Mouse (Mus musculus): Measurements from ENCODE around the gene Gsg1. TPM values are rescaled to one million over a fixed set of nuclear protein-coding genes. Genes with fewer than 3 reads are reported as not detected.

The Gsg1 gene
- polyA plus RNA-seq, 1 experiment from 2014 or later: 0.55 TPM

DNA sequence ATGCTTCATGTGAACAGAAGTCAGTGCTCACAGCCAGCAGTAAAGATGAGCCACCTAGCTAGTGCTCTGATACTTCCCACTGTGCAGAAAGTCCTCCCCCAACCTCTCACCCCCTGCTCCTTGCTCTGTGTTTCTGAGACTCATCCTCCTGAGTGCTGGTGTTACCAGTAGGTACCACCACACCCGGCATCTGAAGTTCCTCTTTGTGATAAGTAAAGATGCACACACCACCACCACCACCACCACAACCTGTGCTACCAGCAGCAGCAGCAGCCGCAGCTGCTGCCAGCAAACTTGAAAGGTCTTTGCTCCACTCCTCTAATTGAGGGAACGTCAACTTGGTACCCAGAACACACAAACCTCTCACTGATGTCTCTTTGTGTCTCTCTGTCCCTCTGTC, 13.1 kb upstream of the Gsg1 start:
- Histone ChIP-seq H3K9me3 (replicated peaks; ENCODE audit: control insufficient read depth, low read length) (no peaks in the 10 kb centered on the region; the same call in 1 of the 2 replicates), H3K9ac (ENCODE audit: low read length) (no peak overlapping the region), H3K27me3 (replicated peaks; ENCODE audit: control insufficient read depth, insufficient read depth, low read length) (no peaks in the 10 kb centered on the region), H3K4me1 (ENCODE audit: control insufficient read depth, insufficient read depth, low read length) (peaks cover 3% of the 10 kb centered on the region; the same call in 1 of the 2 replicates), H3K27ac (ENCODE audit: low read depth, low read length) (no peak overlapping the region), H3K36me3 (ENCODE audit: control insufficient read depth, insufficient read depth, low read length) (no peaks in the 10 kb centered on the region), H3K4me2 (ENCODE audit: low read length) (no peak overlapping the region), H3K4me3 (ENCODE audit: low read depth, low read length) (no peak overlapping the region)
- WGBS: 82% methylated on average over 3 of the region's 3 CpGs
- ATAC-seq (no peak), DNase-seq (ENCODE audit: low spot score) (no peak)

- Histone ChIP-seq H3K36me3 (ENCODE audit: control insufficient read depth, insufficient read depth, low read length) (no peaks in the 10 kb centered on the region), H3K4me2 (ENCODE audit: low read length) (no peak overlapping the region), H3K27ac (ENCODE audit: low read depth, low read length) (no peak overlapping the region), H3K27me3 (replicated peaks; ENCODE audit: control insufficient read depth, insufficient read depth, low read length) (no peaks in the 10 kb centered on the region), H3K4me3 (ENCODE audit: low read depth, low read length) (no peak overlapping the region), H3K9ac (ENCODE audit: low read length) (no peak overlapping the region), H3K4me1 (ENCODE audit: control insufficient read depth, insufficient read depth, low read length) (peaks cover 3% of the 10 kb centered on the region; the same call in 1 of the 2 replicates), H3K9me3 (replicated peaks; ENCODE audit: control insufficient read depth, low read length) (no peaks in the 10 kb centered on the region; the same call in 1 of the 2 replicates)
- DNase-seq (ENCODE audit: low spot score) (no peak), ATAC-seq (no peak)
- WGBS: 100% methylated on average over 1 of the region's 1 CpGs
These were observed 11.9 kb upstream of the Gsg1 start for GRCm38 (mm10) chr6:135266056-135266455.

DNA sequence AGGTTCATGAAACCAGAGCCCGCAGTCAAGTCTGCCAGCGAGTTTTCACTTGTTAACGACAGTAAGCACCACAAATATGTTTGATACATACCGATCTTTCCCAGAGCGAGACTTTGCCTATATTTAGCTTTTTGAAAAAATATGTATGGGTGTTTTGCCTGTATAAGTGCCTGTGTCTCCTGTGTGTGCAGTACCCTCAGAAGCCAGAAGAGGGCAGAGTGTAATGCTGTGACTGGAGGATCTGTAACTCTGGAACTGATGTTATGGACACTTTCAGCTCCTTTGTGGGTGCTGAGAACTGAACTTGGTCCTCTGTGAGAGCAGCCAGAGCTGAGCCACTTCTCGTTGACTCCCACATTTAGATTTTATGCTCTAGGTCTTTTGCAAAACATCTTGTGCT, 10.0 kb upstream of the Gsg1 start:
- WGBS: 95% methylated on average over 6 of the region's 6 CpGs
- no peak overlapping the region for H3K4me2 ChIP-seq (ENCODE audit: low read length)
- ATAC-seq: no peak
- H3K9me3 ChIP-seq (replicated peaks; ENCODE audit: control insufficient read depth, low read length): no peaks in the 10 kb centered on the region; the same call in 1 of the 2 replicates
- no peaks in the 10 kb centered on the region for H3K4me1 ChIP-seq (ENCODE audit: control insufficient read depth, insufficient read depth, low read length)
- no peak overlapping the region for H3K4me3 ChIP-seq (ENCODE audit: low read depth, low read length)
- no peak overlapping the region for H3K9ac ChIP-seq (ENCODE audit: low read length)
- H3K27me3 ChIP-seq (replicated peaks; ENCODE audit: control insufficient read depth, insufficient read depth, low read length): no peaks in the 10 kb centered on the region
- H3K27ac ChIP-seq (ENCODE audit: low read depth, low read length): no peak overlapping the region
- DNase-seq (ENCODE audit: low spot score): no peak
- no peaks in the 10 kb centered on the region for H3K36me3 ChIP-seq (ENCODE audit: control insufficient read depth, insufficient read depth, low read length)

DNA sequence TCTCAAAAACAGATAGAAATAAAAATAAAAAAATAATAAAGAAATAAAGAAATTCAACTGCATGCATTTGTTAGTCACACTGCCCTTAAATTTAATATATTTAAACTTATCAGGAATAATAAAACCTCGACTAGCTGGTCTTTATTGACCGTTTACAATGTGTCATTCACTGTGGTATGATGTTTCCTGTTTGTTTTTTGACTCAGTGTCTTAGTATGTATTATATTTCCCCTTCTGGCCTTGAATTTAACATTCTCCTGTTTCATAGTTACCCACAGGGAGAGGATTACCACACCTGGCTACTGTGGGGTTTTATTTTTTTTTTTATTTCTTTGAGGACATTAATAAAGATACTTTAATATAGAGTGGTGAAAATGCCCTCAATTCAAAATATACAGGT, 8.4 kb upstream of the Gsg1 start:
- H3K36me3 ChIP-seq (ENCODE audit: control insufficient read depth, insufficient read depth, low read length): no peaks in the 10 kb centered on the region
- no peaks in the 10 kb centered on the region; the same call in 1 of the 2 replicates for H3K9me3 ChIP-seq (replicated peaks; ENCODE audit: control insufficient read depth, low read length)
- no peaks in the 10 kb centered on the region for H3K27me3 ChIP-seq (replicated peaks; ENCODE audit: control insufficient read depth, insufficient read depth, low read length)
- no peak overlapping the region for H3K27ac ChIP-seq (ENCODE audit: low read depth, low read length)
- DNase-seq (ENCODE audit: low spot score): no peak
- H3K4me1 ChIP-seq (ENCODE audit: control insufficient read depth, insufficient read depth, low read length): no peaks in the 10 kb centered on the region
- H3K4me2 ChIP-seq (ENCODE audit: low read length): no peak overlapping the region
- 77% methylated on average over 2 of the region's 2 CpGs for WGBS
- no peak overlapping the region for H3K4me3 ChIP-seq (ENCODE audit: low read depth, low read length)
- no peak overlapping the region for H3K9ac ChIP-seq (ENCODE audit: low read length)
- ATAC-seq: no peak

GRCm38 (mm10) chr6:135261124-135261523, 7.0 kb upstream of the Gsg1 start:
- ATAC-seq: no peak
- H3K4me2 ChIP-seq (ENCODE audit: low read length): no peak overlapping the region
- H3K4me1 ChIP-seq (ENCODE audit: control insufficient read depth, insufficient read depth, low read length): no peaks in the 10 kb centered on the region
- no peaks in the 10 kb centered on the region for H3K36me3 ChIP-seq (ENCODE audit: control insufficient read depth, insufficient read depth, low read length)
- H3K4me3 ChIP-seq (ENCODE audit: low read depth, low read length): no peak overlapping the region
- H3K9me3 ChIP-seq (replicated peaks; ENCODE audit: control insufficient read depth, low read length): no peaks in the 10 kb centered on the region; the same call in 1 of the 2 replicates
- H3K27ac ChIP-seq (ENCODE audit: low read depth, low read length): no peak overlapping the region
- no peaks in the 10 kb centered on the region for H3K27me3 ChIP-seq (replicated peaks; ENCODE audit: control insufficient read depth, insufficient read depth, low read length)
- no peak for DNase-seq (ENCODE audit: low spot score)
- no peak overlapping the region for H3K9ac ChIP-seq (ENCODE audit: low read length)
- 88% methylated on average over 9 of the region's 9 CpGs for WGBS

DNA sequence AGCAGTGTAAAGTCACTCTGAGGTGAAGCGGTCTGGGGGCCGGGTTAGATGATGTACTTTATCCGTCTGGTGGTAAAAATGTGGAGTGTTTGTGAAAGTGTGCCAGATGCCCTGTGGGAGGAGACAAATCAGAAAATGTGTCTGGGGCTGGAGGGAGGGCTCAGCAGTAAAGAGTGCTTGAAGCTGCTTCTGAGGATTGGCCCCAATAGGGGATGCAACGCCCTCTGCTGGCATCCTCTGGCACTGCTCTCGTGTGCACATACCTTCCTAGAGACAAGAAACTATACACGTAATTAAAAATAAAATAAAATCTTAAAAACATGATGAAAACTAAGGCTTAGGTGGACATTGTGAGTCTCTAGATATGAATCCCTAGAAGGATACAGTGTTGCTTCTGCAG, 6.3 kb upstream of the Gsg1 start:
- no peak overlapping the region for H3K4me3 ChIP-seq (ENCODE audit: low read depth, low read length)
- no peaks in the 10 kb centered on the region for H3K27me3 ChIP-seq (replicated peaks; ENCODE audit: control insufficient read depth, insufficient read depth, low read length)
- no peaks in the 10 kb centered on the region; the same call in 1 of the 2 replicates for H3K9me3 ChIP-seq (replicated peaks; ENCODE audit: control insufficient read depth, low read length)
- H3K4me2 ChIP-seq (ENCODE audit: low read length): no peak overlapping the region
- no peak for ATAC-seq
- no peak for DNase-seq (ENCODE audit: low spot score)
- H3K4me1 ChIP-seq (ENCODE audit: control insufficient read depth, insufficient read depth, low read length): no peaks in the 10 kb centered on the region
- H3K9ac ChIP-seq (ENCODE audit: low read length): no peak overlapping the region
- H3K27ac ChIP-seq (ENCODE audit: low read depth, low read length): no peak overlapping the region
- H3K36me3 ChIP-seq (ENCODE audit: control insufficient read depth, insufficient read depth, low read length): no peaks in the 10 kb centered on the region
- WGBS: 93% methylated on average over 6 of the region's 6 CpGs

DNA sequence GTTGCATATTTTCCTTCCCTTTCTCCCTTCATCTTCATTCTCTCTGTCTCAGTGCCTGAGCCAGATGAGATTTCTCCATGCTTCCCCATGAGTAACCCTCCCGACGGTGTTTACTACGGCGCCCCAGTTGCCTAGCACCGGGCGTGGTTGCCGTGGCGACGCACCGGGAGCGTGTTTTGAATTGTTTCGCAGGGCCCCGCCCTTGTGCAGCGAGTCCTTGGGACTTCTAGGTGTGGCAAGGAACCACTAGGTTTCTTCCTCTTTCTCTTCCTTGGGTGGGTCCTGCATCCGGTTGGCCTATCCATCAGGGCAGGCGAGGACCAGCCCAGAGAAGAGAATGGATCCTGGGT, 1.4 kb downstream of the Gsg1 start:
- no peaks in the 10 kb centered on the region for H3K36me3 ChIP-seq (ENCODE audit: control insufficient read depth, insufficient read depth, low read length)
- DNase-seq (ENCODE audit: low spot score) (peak; percentile 87), ATAC-seq (peak; percentile 84)
- peak overlapping the region; percentile 47 for H3K4me2 ChIP-seq (ENCODE audit: low read length)
- no peaks in the 10 kb centered on the region; the same call in 1 of the 2 replicates for H3K9me3 ChIP-seq (replicated peaks; ENCODE audit: control insufficient read depth, low read length)
- peak overlapping the region; percentile 71; the same call in 1 of the 2 replicates for H3K27ac ChIP-seq (ENCODE audit: low read depth, low read length)
- peaks cover 12% of the 10 kb centered on the region for H3K4me1 ChIP-seq (ENCODE audit: control insufficient read depth, insufficient read depth, low read length)
- peak overlapping the region; percentile 14 for H3K9ac ChIP-seq (ENCODE audit: low read length)
- 3% methylated on average over 16 of the region's 16 CpGs for WGBS
- H3K27me3 ChIP-seq (replicated peaks; ENCODE audit: control insufficient read depth, insufficient read depth, low read length): no peaks in the 10 kb centered on the region
- 0 out of 2 replicates have a peak overlapping the region, but pooled peaks have one; percentile 5 for H3K4me3 ChIP-seq (ENCODE audit: low read depth, low read length)

DNA sequence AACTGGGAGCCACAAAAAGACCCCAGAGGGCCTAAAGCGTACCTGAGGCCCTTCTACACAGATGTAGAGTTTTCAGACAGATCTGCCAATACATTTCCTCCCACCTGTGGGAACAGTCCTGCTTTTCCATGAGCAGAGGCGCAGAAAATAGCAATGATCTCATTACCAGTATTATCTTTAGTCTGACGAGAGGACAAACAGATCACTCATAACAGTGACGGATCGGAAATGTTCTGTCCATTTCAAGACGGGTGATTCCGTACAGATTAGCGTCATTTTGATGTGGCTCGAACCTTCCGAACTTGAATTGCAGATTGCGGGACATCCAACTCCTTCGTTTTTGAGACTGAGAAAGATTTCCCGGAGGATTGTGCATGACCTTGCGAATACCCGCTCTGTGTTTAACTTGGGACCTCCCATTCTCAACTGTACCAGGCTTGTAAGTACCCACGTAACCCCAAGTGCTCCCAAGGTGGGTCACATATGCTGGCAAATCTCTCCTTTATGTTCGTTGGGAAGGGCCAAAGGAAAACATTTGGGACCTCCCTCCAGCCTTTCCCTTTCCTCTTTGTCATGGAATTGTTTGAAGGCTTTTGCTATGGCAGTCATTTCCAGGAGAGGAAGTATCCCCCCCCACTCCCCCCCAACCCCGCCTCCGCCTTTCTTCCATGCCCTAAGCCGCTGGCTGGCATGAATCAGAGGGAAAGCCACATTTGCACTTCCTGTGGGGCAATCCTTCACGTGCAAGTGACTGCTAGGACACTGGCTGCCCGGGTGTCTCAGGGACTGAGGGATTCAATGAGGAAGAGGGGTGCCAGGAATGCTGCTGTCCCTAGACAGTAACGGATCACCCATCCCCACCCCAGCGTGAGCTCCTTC, 2.1 kb downstream of the Gsg1 start:
- H3K4me3 ChIP-seq (ENCODE audit: low read depth, low read length): 0 out of 2 replicates have a peak overlapping the region, but pooled peaks have one; percentile 5
- peak overlapping the region; percentile 47 for H3K4me2 ChIP-seq (ENCODE audit: low read length)
- ATAC-seq (peak; percentile 35; the same call in 1 of the 2 replicates), DNase-seq (ENCODE audit: low spot score) (no peak)
- peak overlapping the region; percentile 14 for H3K9ac ChIP-seq (ENCODE audit: low read length)
- WGBS: 49% methylated on average over 24 of the region's 24 CpGs
- H3K27ac ChIP-seq (ENCODE audit: low read depth, low read length): peak overlapping the region; percentile 71; the same call in 1 of the 2 replicates
- H3K27me3 ChIP-seq (replicated peaks; ENCODE audit: control insufficient read depth, insufficient read depth, low read length): no peaks in the 10 kb centered on the region
- H3K9me3 ChIP-seq (replicated peaks; ENCODE audit: control insufficient read depth, low read length): no peaks in the 10 kb centered on the region; the same call in 1 of the 2 replicates
- H3K4me1 ChIP-seq (ENCODE audit: control insufficient read depth, insufficient read depth, low read length): peaks cover 12% of the 10 kb centered on the region
- no peaks in the 10 kb centered on the region for H3K36me3 ChIP-seq (ENCODE audit: control insufficient read depth, insufficient read depth, low read length)
